Mouse (Mus musculus) erythroblast, embryonic 14.5 days (primary cell): ENCODE data around the gene Ppp6r3.

Source experiments
- GATA1 ChIP-seq: IDR thresholded peaks from 2 replicates; pipeline ENCODE4 v1.6.1; 2012; ENCODE audit warnings: low read length, inconsistent platforms, mixed read lengths
- TAL1 ChIP-seq: IDR thresholded peaks from 3 replicates; pipeline ENCODE4 v1.6.1; 2012; ENCODE audit warnings: low read length, inconsistent platforms, mixed read lengths

DNA sequence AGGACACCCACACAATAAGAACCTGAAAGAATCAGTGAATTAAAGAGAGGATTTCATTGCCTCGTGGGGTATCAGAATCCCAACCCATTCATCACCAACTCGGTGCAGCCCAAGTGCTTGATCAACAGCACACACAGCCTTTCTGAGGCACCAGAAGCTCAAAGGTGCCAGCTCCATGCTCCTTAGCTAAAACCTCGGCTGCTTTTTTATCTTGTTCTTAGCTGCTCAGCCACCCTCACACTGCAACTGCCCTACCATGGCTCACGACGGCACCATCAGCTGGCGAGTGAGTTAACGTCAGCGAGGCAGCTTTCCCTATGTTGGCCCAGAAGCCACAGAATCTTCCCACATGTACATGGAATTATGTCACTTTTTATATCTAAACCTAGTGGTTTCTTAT lies 95.4 kb downstream of the Ppp6r3 start:
- TF ChIP-seq GATA1 (no peak), TAL1 (no peak)
